Mouse (Mus musculus) myocyte (in vitro differentiated cells): ENCODE data around the gene Gm13420. TPM values are rescaled to one million over a fixed set of nuclear protein-coding genes. Genes with fewer than 3 reads are reported as not detected.

ENCODE experiments used
- H3K27me3 ChIP-seq: one replicate; pipeline ENCODE4 v1.6.1; 2011; ENCODE audit not compliant: control insufficient read depth, insufficient read depth, insufficient read length
- H3K36me3 ChIP-seq: one replicate; pipeline ENCODE4 v1.6.1; 2011; ENCODE audit not compliant: control insufficient read depth, insufficient read depth
- H3K4me2 ChIP-seq: one replicate; pipeline ENCODE4 v1.6.1; 2011; ENCODE audit warnings: low read depth, control low read depth
- H3K4me3 ChIP-seq: one replicate; pipeline ENCODE4 v1.5.1; 2011; ENCODE audit warnings: mild to moderate bottlenecking, control low read depth, moderate library complexity
- H3K79me2 ChIP-seq: one replicate; pipeline ENCODE4 v1.6.1; 2011; ENCODE audit not compliant: control insufficient read depth, insufficient read depth
- H3ac ChIP-seq: one replicate; pipeline ENCODE4 v1.6.1; 2011; ENCODE audit not compliant: control insufficient read depth, insufficient read length
- CEBPB ChIP-seq: IDR thresholded peaks from 2 replicates; pipeline ENCODE4 v1.6.1; 2011; ENCODE audit warnings: mild to moderate bottlenecking, moderate library complexity; ENCODE audit not compliant: poor library complexity, insufficient read depth, severe bottlenecking
- E2F4 ChIP-seq: IDR thresholded peaks from one replicate; pipeline ENCODE4 v1.6.1; 2011; ENCODE audit warnings: mild to moderate bottlenecking, control low read depth, moderate library complexity; ENCODE audit not compliant: insufficient read depth
- MAX ChIP-seq: IDR thresholded peaks from one replicate; pipeline ENCODE4 v1.6.1; 2011; ENCODE audit warnings: low read depth, mild to moderate bottlenecking, control low read depth
- MYOD1 ChIP-seq, 3 experiments: IDR thresholded peaks; one replicate each; pipeline ENCODE4 v1.6.1; 2011; ENCODE audit warnings: control low read depth in 2 of 3, low read depth in 2 of 3, mild to moderate bottlenecking in 2 of 3, moderate library complexity in 1 of 3; ENCODE audit not compliant: insufficient read length in 2 of 3, control insufficient read depth in 1 of 3
- MYOG ChIP-seq, 3 experiments: IDR thresholded peaks; one replicate each; pipeline ENCODE4 v1.6.1; 2011; ENCODE audit warnings: control low read depth in 2 of 3, low read depth in 2 of 3, mild to moderate bottlenecking in 2 of 3; ENCODE audit not compliant: insufficient read length in 2 of 3, control insufficient read depth in 1 of 3, insufficient read depth in 1 of 3
- POLR2AphosphoS2 ChIP-seq: IDR thresholded peaks from one replicate; pipeline ENCODE4 v1.6.1; 2011; ENCODE audit warnings: low read depth, control low read depth; ENCODE audit not compliant: insufficient read length
- SRF ChIP-seq: IDR thresholded peaks from one replicate; pipeline ENCODE4 v1.6.1; 2011; ENCODE audit warnings: low read depth; ENCODE audit not compliant: control insufficient read depth, insufficient read length
- TCF12 ChIP-seq: IDR thresholded peaks from one replicate; pipeline ENCODE4 v1.6.1; 2011; ENCODE audit warnings: mild to moderate bottlenecking, control low read depth; ENCODE audit not compliant: poor library complexity, insufficient read depth, severe bottlenecking
- USF1 ChIP-seq: IDR thresholded peaks from one replicate; pipeline ENCODE4 v1.6.1; 2011; ENCODE audit warnings: low read depth, mild to moderate bottlenecking, control low read depth, moderate library complexity
- polyA plus RNA-seq: library from polyadenylated mRNA; unstranded; fragments of >200 nt; fragmentation: generic; extraction: Trizol; gene quantifications from one replicate; pipeline ENCODE4 v1.2.1, GENCODE M21; 2012; ENCODE audit warnings: missing spikeins

The Gm13420 gene
- polyA plus RNA-seq, 1 experiment: not detected

DNA sequence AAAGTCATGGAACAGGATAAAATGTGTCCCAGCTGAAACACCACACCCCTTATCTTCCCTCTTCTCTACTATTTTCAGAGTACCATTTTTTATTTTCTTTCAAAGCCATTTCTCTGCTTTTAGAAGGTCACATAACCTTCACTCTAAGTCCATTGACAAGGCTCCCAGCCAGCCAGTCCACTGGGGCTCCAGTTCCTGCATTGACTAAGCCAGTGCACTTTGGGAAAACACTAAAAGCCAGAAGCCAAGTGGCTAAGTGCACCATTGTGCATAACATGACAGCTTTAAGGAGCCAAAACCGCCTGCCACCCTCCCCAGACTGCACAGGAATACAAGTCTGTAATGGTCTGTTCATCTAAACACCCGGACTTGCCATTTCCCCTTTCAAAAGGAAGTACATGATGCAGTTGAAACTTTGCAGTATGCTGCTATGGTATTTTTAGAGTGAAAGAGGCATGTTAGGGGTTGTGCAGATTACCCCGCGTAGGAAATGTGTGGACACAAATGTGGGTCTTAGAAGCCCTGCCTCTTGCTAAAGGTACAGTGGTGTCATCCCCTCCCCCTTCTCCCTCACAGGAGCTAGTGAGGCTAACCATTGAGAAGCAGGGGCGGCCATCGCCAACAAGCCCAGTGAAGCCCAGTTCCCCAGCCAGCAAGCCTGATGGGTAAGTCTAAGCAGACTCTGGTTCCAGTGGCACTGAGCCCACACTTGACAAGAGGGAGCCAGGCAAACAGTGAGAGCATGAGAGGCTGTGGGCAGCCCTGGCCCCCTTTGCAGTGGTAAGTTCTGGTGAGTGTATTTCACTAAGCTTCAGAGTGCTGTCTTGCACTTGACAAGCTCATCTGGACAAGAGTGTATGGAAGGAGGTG lies 52.8 kb downstream of the Gm13420 start:
- TF ChIP-seq POLR2AphosphoS2 (no peak), CEBPB (no peak), SRF (no peak), MYOD1 (IDR thresholded peaks at IDR 0.05; ENCODE audit: control insufficient read depth in 1 of 3, insufficient read length in 2 of 3, low read depth in 2 of 3) (no peak), MAX (no peak), E2F4 (no peak)
- Histone ChIP-seq H3K36me3 (peaks cover 32% of the 10 kb centered on the region), H3ac (no peak overlapping the region), H3K79me2 (no peaks in the 10 kb centered on the region), H3K4me3 (no peak overlapping the region), H3K27me3 (no peaks in the 10 kb centered on the region), H3K4me2 (no peak overlapping the region)

DNA sequence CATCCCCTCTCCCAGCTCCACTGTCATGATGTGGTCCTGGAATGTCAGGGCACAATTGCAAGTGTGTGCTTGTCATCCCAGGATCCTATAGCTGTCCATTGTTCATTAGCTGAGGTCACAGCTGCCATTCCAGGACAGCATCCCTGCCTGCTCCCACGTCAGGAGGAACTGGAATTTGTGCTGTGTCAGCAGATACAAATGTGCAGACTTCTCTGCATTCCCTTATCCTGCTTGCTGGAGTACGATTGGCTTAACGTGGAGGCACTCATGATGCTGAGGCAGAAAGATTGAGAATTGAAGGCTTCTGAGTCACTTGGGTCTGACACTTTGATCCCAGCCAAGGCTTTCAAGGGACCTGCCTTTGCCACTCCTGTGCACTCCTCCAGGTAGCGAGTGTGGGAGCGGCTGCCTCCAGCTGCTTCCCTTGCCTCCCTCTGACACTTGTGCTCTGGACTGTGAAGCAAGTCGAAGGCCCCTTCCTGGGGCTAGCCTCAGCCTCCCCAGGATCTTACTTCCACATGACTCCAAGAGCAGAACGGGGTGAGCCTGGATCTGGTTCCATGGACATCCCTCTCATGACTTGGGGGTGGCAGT lies 55.2 kb downstream of the Gm13420 start:
- Histone ChIP-seq H3K27me3 (no peaks in the 10 kb centered on the region), H3K4me3 (no peak overlapping the region), H3K79me2 (no peaks in the 10 kb centered on the region), H3K4me2 (no peak overlapping the region), H3K36me3 (peaks cover 32% of the 10 kb centered on the region), H3ac (no peak overlapping the region)
- TF ChIP-seq MYOG (IDR thresholded peaks at IDR 0.05; ENCODE audit: control insufficient read depth in 1 of 3, insufficient read depth in 1 of 3, insufficient read length in 2 of 3, low read depth in 2 of 3) (no peak), USF1 (no peak), SRF (no peak), TCF12 (no peak), CEBPB (no peak)

Other genes with a start within 250 kb of the Gm13420 start
- gene Rapgef1, start 132.0 kb downstream of the Gm13420 start, polyA plus RNA-seq: 74.5 TPM
- gene Gm13547, start 7.6 kb upstream of the Gm13420 start, polyA plus RNA-seq: not detected
- gene Coq4, start 35.8 kb upstream of the Gm13420 start, polyA plus RNA-seq: 24.4 TPM
- gene Trub2, start 36.8 kb upstream of the Gm13420 start, polyA plus RNA-seq: 46.6 TPM
- gene Slc27a4, start 50.9 kb upstream of the Gm13420 start, polyA plus RNA-seq: 26.8 TPM
- 43.8 TPM for gene Urm1, start 68.4 kb upstream of the Gm13420 start, polyA plus RNA-seq
- gene Cercam, start 117.5 kb upstream of the Gm13420 start, polyA plus RNA-seq: 10.8 TPM
- 37.8 TPM for gene Odf2, start 137.5 kb upstream of the Gm13420 start, polyA plus RNA-seq
- gene Gle1, start 183.7 kb upstream of the Gm13420 start, polyA plus RNA-seq: 25.1 TPM
- 167 TPM for gene Sptan1, start 213.9 kb upstream of the Gm13420 start, polyA plus RNA-seq